Mouse (Mus musculus) ES-Bruce4 (cell line): ENCODE results near the gene Ubl4b.

Experiments used
- CTCF ChIP-seq: IDR thresholded peaks from one replicate; pipeline ENCODE4 v1.8.1; 2011; ENCODE audit warnings: low read depth, low read length
- EP300 ChIP-seq: IDR thresholded peaks from 2 replicates; pipeline ENCODE4 v1.6.1; 2011; ENCODE audit warnings: low read depth, low read length; ENCODE audit not compliant: insufficient read depth
- POLR2A ChIP-seq: IDR thresholded peaks from one replicate; pipeline ENCODE4 v1.8.1; 2011; ENCODE audit warnings: low read length; ENCODE audit not compliant: insufficient read depth

GRCm38 (mm10) chr3:107600127-107600526, 45.3 kb upstream of the Ubl4b start:
- TF ChIP-seq CTCF (no peak), POLR2A (no peak), EP300 (no peak)
